Mouse (Mus musculus) CH12.LX (cell line): Measurements from ENCODE around the gene Rerg. TPM values are rescaled to one million over a fixed set of nuclear protein-coding genes. Genes with fewer than 3 reads are reported as not detected.

Experiments
- DNase-seq: peaks from one replicate; pipeline ENCODE4 v3.0.0-alpha.2; 2013; ENCODE audit errors: extremely low read depth
- H3K27ac ChIP-seq: 2 replicates; pipeline ENCODE4 v1.5.1; 2012; ENCODE audit warnings: low read depth, mild to moderate bottlenecking, control low read depth, moderate library complexity; ENCODE audit not compliant: insufficient read depth
- H3K27me3 ChIP-seq: replicated peaks from 2 replicates; pipeline ENCODE3; 2012; ENCODE audit warnings: inconsistent platforms
- H3K36me3 ChIP-seq, 2 experiments: replicated peaks in 1 of 2; 2 replicates each; pipeline versions ENCODE3 to v1.6.1; 2012; ENCODE audit warnings: inconsistent platforms in 1 of 2, low read length in 1 of 2, mild to moderate bottlenecking in 1 of 2, mixed read lengths in 1 of 2, moderate library complexity in 1 of 2; ENCODE audit not compliant: control insufficient read depth in 1 of 2, insufficient read depth in 1 of 2
- H3K4me1 ChIP-seq, 2 experiments: 2 replicates each; pipeline ENCODE4 v1.6.1; 2012; ENCODE audit warnings: inconsistent platforms in 1 of 2, moderate library complexity in 1 of 2; ENCODE audit not compliant: insufficient read depth in 2 of 2, control insufficient read depth in 1 of 2
- H3K4me2 ChIP-seq: 2 replicates; pipeline ENCODE4 v1.6.1; 2012; ENCODE audit warnings: low read depth, mild to moderate bottlenecking, control low read depth; ENCODE audit not compliant: poor library complexity, insufficient read depth, severe bottlenecking
- H3K4me3 ChIP-seq, 3 experiments: fragments of 150-350 bp in 1 of 3; sonication (generic) in 1 of 3; replicated peaks in 1 of 3; 2 replicates each; pipeline versions ENCODE3 to v1.5.1; 2011 to 2012; ENCODE audit warnings: low read depth in 2 of 3, low read length in 2 of 3, mild to moderate bottlenecking in 2 of 3, moderate library complexity in 2 of 3, control low read depth in 1 of 3, improper control_type of control experiment in 1 of 3, inconsistent platforms in 1 of 3, mixed read lengths in 1 of 3; ENCODE audit not compliant: poor library complexity in 1 of 3
- H3K79me2 ChIP-seq: replicated peaks from 2 replicates; pipeline ENCODE4 v1.6.1; 2012; ENCODE audit warnings: mild to moderate bottlenecking, moderate library complexity; ENCODE audit not compliant: control insufficient read depth, poor library complexity, insufficient read depth, severe bottlenecking; ENCODE audit errors: extremely low read depth
- H3K9ac ChIP-seq: 2 replicates; pipeline ENCODE4 v1.6.1; 2012; ENCODE audit warnings: low read depth, mild to moderate bottlenecking, control low read depth, moderate library complexity; ENCODE audit not compliant: insufficient read depth
- H3K9me3 ChIP-seq: replicated peaks from 2 replicates; pipeline ENCODE3; 2012; ENCODE audit warnings: low read length, inconsistent platforms, mixed read lengths
- BHLHE40 ChIP-seq: IDR thresholded peaks from 2 replicates; pipeline ENCODE4 v1.6.1; 2011; ENCODE audit warnings: mild to moderate bottlenecking, low read depth, low read length, improper control_type of control experiment
- CHD1 ChIP-seq: IDR thresholded peaks from 2 replicates; pipeline ENCODE4 v1.6.1; 2012; ENCODE audit warnings: low read depth, low read length, improper control_type of control experiment, inconsistent platforms
- CTCF ChIP-seq, 2 experiments: IDR thresholded peaks in 1 of 2; conservative IDR thresholded peaks in 1 of 2; 2 replicates each; pipeline ENCODE4 v1.5.1; 2011 to 2012; ENCODE audit warnings: low read depth in 2 of 2, low read length in 2 of 2, improper control_type of control experiment in 1 of 2, inconsistent platforms in 1 of 2, mild to moderate bottlenecking in 1 of 2, moderate library complexity in 1 of 2
- E2F4 ChIP-seq: IDR thresholded peaks from 2 replicates; pipeline ENCODE4 v1.6.1; 2011; ENCODE audit warnings: low read depth, low read length, improper control_type of control experiment; ENCODE audit not compliant: insufficient replicate concordance
- GABPA ChIP-seq: IDR thresholded peaks from 2 replicates; pipeline ENCODE4 v1.6.1; 2012; ENCODE audit warnings: low read depth, low read length, improper control_type of control experiment, inconsistent platforms; ENCODE audit not compliant: insufficient replicate concordance
- HCFC1 ChIP-seq: IDR thresholded peaks from 2 replicates; pipeline ENCODE4 v1.6.1; 2012; ENCODE audit warnings: low read depth, mild to moderate bottlenecking, inconsistent platforms, low read length, improper control_type of control experiment
- IRF4 ChIP-seq: IDR thresholded peaks from 2 replicates; pipeline ENCODE4 v1.6.1; 2014; ENCODE audit warnings: low read depth, mild to moderate bottlenecking, inconsistent platforms, low read length, improper control_type of control experiment
- MAFK ChIP-seq: IDR thresholded peaks from 2 replicates; pipeline ENCODE4 v1.6.1; 2011; ENCODE audit warnings: low read length, improper control_type of control experiment; ENCODE audit not compliant: insufficient replicate concordance
- MXI1 ChIP-seq: IDR thresholded peaks from 2 replicates; pipeline ENCODE4 v1.6.1; 2011; ENCODE audit warnings: mild to moderate bottlenecking, low read depth, low read length, improper control_type of control experiment
- NELFE ChIP-seq: IDR thresholded peaks from 2 replicates; pipeline ENCODE4 v1.6.1; 2011; ENCODE audit warnings: low read depth, low read length, improper control_type of control experiment
- POLR2AphosphoS2 ChIP-seq: IDR thresholded peaks from 2 replicates; pipeline ENCODE4 v1.6.1; 2011; ENCODE audit warnings: low read depth, low read length, improper control_type of control experiment
- RAD21 ChIP-seq: IDR thresholded peaks from 2 replicates; pipeline ENCODE4 v1.6.1; 2011; ENCODE audit warnings: low read depth, mild to moderate bottlenecking, low read length, improper control_type of control experiment, moderate library complexity
- SMC3 ChIP-seq: IDR thresholded peaks from 2 replicates; pipeline ENCODE4 v1.6.1; 2011; ENCODE audit warnings: low read depth, low read length, improper control_type of control experiment
- ZC3H11A ChIP-seq: IDR thresholded peaks from 2 replicates; pipeline ENCODE4 v1.6.1; 2012; ENCODE audit warnings: low read depth, mild to moderate bottlenecking, inconsistent platforms, low read length, improper control_type of control experiment
- ZKSCAN1 ChIP-seq: IDR thresholded peaks from 2 replicates; pipeline ENCODE4 v1.6.1; 2012; ENCODE audit warnings: low read depth, inconsistent platforms, low read length, improper control_type of control experiment, borderline replicate concordance
- ZMIZ1 ChIP-seq: IDR thresholded peaks from 2 replicates; pipeline ENCODE4 v1.6.1; 2012; ENCODE audit warnings: low read depth, mild to moderate bottlenecking, inconsistent platforms, low read length, improper control_type of control experiment
- ZNF384 ChIP-seq: IDR thresholded peaks from 2 replicates; pipeline ENCODE4 v1.6.1; 2012; ENCODE audit warnings: low read depth, low read length, improper control_type of control experiment, inconsistent platforms
- dilution Hi-C: fragments of 300-500 bp; cut with MboI; formaldehyde crosslinking; loops from 2 replicates; pipeline ENCODE4 v1.14.3; 2020; ENCODE audit warnings: low sequenced_read_pairs; ENCODE audit not compliant: extremely low pct_unique_long_range_greater_than_20kb, extremely low pct_ligation_motif_present
- in situ Hi-C: fragments of 300-500 bp; cut with MboI; formaldehyde crosslinking; loops from 3 replicates; pipeline ENCODE4 v1.14.3; 2019; ENCODE audit warnings: low sequenced_read_pairs, low pct_ligation_motif_present, low pct_unique_long_range_greater_than_20kb, mixed read lengths
- polyA plus RNA-seq: library from polyadenylated mRNA; unstranded; fragments of >175 nt; gene quantifications from 2 replicates; pipeline ENCODE4 v1.2.1, GENCODE M21; 2012; ENCODE audit warnings: low read depth; ENCODE audit not compliant: insufficient read length
- total RNA-seq, 2 experiments: library from RNA; depleted of rRNA; stranded (reverse); fragments of 300-350 nt in 1 of 2; fragments of >200 nt in 1 of 2; gene quantifications; 2 replicates each; pipeline ENCODE4 v1.2.3; 2012 to 2014

Rerg gene
- total and polyA plus RNA-seq, 3 experiments: not detected

DNA sequence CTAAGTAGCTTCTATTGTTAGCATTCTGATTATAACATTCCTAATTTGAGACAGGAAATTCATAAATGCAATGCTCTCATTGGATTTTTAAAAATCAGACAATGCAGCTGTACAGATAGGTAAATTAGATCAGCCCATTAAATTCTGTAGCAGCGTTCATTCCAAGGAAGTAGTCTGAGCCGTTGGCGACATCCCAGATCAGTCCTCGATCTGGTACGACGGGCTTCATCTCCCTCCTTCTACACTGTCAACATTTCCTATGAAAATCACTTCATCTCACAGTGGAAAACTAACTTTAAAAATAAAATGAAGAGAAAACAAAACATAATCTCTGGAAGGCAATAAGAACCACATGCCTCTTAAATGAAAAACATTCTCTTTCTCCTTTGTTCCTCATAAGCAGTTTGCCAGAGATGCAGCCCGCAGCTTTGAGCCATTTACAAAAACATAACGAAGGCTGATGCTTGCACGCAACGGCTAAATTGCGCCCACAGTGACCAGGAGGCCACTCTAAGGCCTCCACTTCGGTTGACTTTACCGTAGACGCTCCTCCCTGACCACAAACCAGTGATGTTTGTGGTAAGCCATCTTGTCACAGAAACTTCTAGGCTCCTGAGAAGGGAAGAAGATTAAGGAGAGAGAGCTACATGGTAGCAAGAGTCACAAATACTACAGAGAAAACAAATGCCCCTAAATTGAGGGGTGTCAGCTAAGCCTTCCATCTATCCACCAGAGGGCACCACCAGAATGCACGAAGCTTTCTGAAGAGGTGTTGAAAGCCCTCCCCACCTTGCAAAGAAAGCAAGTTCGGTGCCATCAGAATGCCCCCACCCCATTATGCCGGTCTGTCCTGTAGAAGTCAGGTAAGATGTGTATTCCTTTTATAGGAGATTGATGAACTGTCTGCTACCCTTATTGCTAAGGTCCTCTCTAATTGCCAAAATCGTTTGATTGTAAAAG, 71.8 kb downstream of the Rerg start:
- H3K27me3 ChIP-seq: no peaks in the 10 kb centered on the region
- H3K4me3 ChIP-seq: no peak overlapping the region
- H3K27ac ChIP-seq: no peak overlapping the region
- no peak for TF ChIP-seq ZC3H11A
- no peak for TF ChIP-seq E2F4
- no peak for TF ChIP-seq ZKSCAN1
- TF ChIP-seq IRF4: no peak
- TF ChIP-seq SMC3: peak; percentile 71
- TF ChIP-seq POLR2AphosphoS2: no peak
- TF ChIP-seq ZMIZ1: no peak
- peak; percentile 67 for TF ChIP-seq RAD21
- peak; percentile 37 to 79; a peak in 3 of 4 replicates for TF ChIP-seq CTCF (conservative IDR thresholded peaks at IDR 0.05 in 1 of 2, IDR thresholded peaks at IDR 0.05 in 1 of 2; ENCODE audit: low read depth in 2 of 2, low read length in 2 of 2)
- no peak for TF ChIP-seq BHLHE40
- no peak for TF ChIP-seq HCFC1
- no peak for TF ChIP-seq ZNF384
- TF ChIP-seq GABPA: no peak
- no peaks in the 10 kb centered on the region for H3K79me2 ChIP-seq
- in situ Hi-C loops (loop anchor here (25.0 kb wide), 1 partner anchor 89 kb away; no protein-coding TSS in a partner anchor), dilution Hi-C loops (no loop called here)
- no peaks in the 10 kb centered on the region for H3K9me3 ChIP-seq
- peak; percentile 34 for DNase-seq
- H3K36me3 ChIP-seq: no peaks in the 10 kb centered on the region
- no peak overlapping the region for H3K9ac ChIP-seq
- no peak overlapping the region for H3K4me2 ChIP-seq
- H3K4me1 ChIP-seq: peaks cover 0 to 4% of the 10 kb centered on the region in 2 experiments; a peak in 2 of 4 replicates

DNA sequence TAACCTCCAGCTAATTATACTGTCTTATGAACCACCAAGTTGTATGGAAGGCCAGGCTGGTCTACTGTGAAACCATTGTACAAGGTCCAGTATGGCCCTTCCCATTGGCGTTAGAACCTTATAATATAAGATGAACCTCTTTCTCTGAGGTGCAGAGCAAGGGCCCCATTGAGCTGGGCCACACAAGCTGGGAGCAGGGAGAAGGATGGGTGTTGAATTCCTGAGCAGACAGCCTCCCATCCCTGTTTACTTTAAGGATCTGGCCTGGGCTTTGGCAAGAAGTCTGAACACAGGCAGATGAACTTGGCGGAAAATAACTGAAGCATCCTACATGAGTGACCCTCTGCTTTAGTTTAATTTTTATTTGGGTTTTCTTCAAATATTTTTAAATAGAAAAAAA, 75.8 kb downstream of the Rerg start:
- dilution Hi-C loops: no loop called here
- Histone ChIP-seq H3K4me2 (no peak overlapping the region), H3K79me2 (no peaks in the 10 kb centered on the region), H3K4me3 (no peak overlapping the region), H3K4me1 (peaks cover 0 to 4% of the 10 kb centered on the region in 2 experiments; a peak in 2 of 4 replicates), H3K27me3 (no peaks in the 10 kb centered on the region), H3K9ac (no peak overlapping the region), H3K9me3 (no peaks in the 10 kb centered on the region), H3K27ac (no peak overlapping the region), H3K36me3 (no peaks in the 10 kb centered on the region)
- no peak for TF ChIP-seq POLR2AphosphoS2
- TF ChIP-seq CHD1: no peak
- TF ChIP-seq ZKSCAN1: no peak
- no peak for TF ChIP-seq MXI1
- no peak for TF ChIP-seq MAFK
- TF ChIP-seq NELFE: no peak
- in situ Hi-C loops: loop anchor here (25.0 kb wide), 1 partner anchor 93 kb away; no protein-coding TSS in a partner anchor
- no peak for DNase-seq
